1 mouse cellular context compared by ENCODE assay signal in the genomic region with DNA sequence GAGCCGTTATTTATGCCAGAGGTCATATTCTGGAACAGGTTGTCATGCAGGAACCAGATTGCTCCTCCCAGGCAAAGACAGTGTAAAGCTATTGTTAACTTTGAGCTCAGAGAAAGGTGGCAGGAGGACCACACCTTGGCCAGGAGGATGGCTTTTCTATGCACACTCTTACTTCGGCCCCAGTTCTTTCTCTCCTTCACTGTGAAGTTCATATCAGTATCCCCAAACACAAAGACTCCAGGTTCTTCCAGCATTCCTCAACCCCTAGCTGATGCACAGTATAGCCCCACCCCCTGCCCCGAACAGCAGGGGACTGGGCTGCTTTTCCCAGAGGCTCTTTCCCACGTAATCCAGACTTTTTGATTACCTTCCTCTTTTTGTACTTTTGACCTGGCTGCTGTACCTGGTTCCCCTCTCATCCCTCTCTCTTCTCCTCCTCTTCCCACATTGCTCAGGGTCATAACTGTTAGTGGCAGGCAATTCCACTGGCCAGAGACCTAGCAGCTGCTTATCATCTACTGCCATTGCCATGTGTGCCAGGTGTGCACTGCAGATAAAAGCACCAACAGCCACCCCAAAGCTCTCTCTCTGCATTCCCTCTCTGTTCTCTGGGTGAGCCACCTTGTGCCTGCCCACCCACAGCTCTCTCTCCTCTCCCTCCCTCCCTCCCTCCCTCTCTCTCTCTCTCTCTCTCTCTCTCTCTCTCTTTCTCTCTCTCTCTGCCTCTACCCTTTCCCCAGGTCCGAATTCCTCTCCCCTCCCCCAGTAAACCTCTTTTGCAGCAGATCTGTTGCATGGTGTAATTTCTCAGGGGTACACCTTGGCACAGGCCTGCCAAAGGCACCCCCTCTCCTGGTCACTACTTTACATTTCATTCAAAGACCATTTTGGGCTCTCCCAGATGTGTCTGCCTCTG.
TF ChIP-seq lines count a peak whose summit lies in the region.

No protein-coding gene starts in this region.

TF ChIP-seq in MEL, 35 proteins besides CTCF, POLR2A, EP300 and RAD21:
- no peak for TF ChIP-seq GABPA (IDR thresholded peaks at IDR 0.05; ENCODE audit: low read depth, low read length)
- no peak for TF ChIP-seq CHD2 (IDR thresholded peaks at IDR 0.05; ENCODE audit: low read length)
- no peak for TF ChIP-seq ZMIZ1 (IDR thresholded peaks at IDR 0.05; ENCODE audit: low read depth, low read length)
- 0 out of 2 replicates have a peak, but pooled peaks have one; percentile 13 for TF ChIP-seq ZC3H11A (IDR thresholded peaks at IDR 0.05; ENCODE audit: low read depth, low read length)
- no peak for TF ChIP-seq NRF1 (IDR thresholded peaks at IDR 0.05; ENCODE audit: insufficient read depth, low read depth, low read length, poor library complexity, severe bottlenecking)
- TF ChIP-seq NELFE (IDR thresholded peaks at IDR 0.05; ENCODE audit: low read depth, low read length), result no peak
- TF ChIP-seq MEF2A (IDR thresholded peaks at IDR 0.05; ENCODE audit: extremely low read depth, insufficient replicate concordance, low read depth, low read length, poor library complexity, severe bottlenecking), result no peak
- TF ChIP-seq USF1 (IDR thresholded peaks at IDR 0.05; ENCODE audit: low read depth, low read length), result no peak
- TF ChIP-seq MXI1 (IDR thresholded peaks at IDR 0.05; ENCODE audit: low read depth, low read length), result no peak
- TF ChIP-seq ETS1 (IDR thresholded peaks at IDR 0.05; ENCODE audit: low read depth, low read length), result peak; percentile 90
- TF ChIP-seq ZKSCAN1 (IDR thresholded peaks at IDR 0.05; ENCODE audit: low read depth, low read length), result no peak
- no peak for TF ChIP-seq POLR2AphosphoS2 (IDR thresholded peaks at IDR 0.05; ENCODE audit: low read length)
- TF ChIP-seq UBTF (IDR thresholded peaks at IDR 0.05; ENCODE audit: borderline replicate concordance, insufficient read depth, low read depth, low read length), result no peak
- no peak for TF ChIP-seq SMC3 (IDR thresholded peaks at IDR 0.05; ENCODE audit: low read depth, low read length)
- TF ChIP-seq GATA1 (IDR thresholded peaks at IDR 0.05; ENCODE audit: low read depth, low read length), result peak; percentile 96
- no peak for TF ChIP-seq ZNF384 (IDR thresholded peaks at IDR 0.05; ENCODE audit: low read depth, low read length)
- TF ChIP-seq KAT2A (conservative IDR thresholded peaks at IDR 0.05; ENCODE audit: low read depth, low read length), result no peak
- no peak for TF ChIP-seq HCFC1 (IDR thresholded peaks at IDR 0.05; ENCODE audit: low read depth, low read length)
- no peak for TF ChIP-seq MAX (IDR thresholded peaks at IDR 0.05; ENCODE audit: low read length)
- peak; percentile 34; the same call in 1 of the 2 replicates for TF ChIP-seq TBP (IDR thresholded peaks at IDR 0.05; ENCODE audit: low read depth, low read length)
- no peak for TF ChIP-seq ELF1 (IDR thresholded peaks at IDR 0.05; ENCODE audit: low read depth, low read length)
- TF ChIP-seq USF2 (IDR thresholded peaks at IDR 0.05; ENCODE audit: borderline replicate concordance in 1 of 2, insufficient read depth in 1 of 2, low read depth in 1 of 2, low read length in 2 of 2), result no peak
- TF ChIP-seq SIN3A (IDR thresholded peaks at IDR 0.05; ENCODE audit: low read length), result peak; percentile 39; the same call in 1 of the 2 replicates
- peak; percentile 54; the same call in 1 of the 2 replicates for TF ChIP-seq JUND (IDR thresholded peaks at IDR 0.05; ENCODE audit: low read depth, low read length)
- TF ChIP-seq MYC (IDR thresholded peaks at IDR 0.05; ENCODE audit: low read depth, low read length), result no peak
- no peak for TF ChIP-seq CHD1 (IDR thresholded peaks at IDR 0.05; ENCODE audit: low read depth, low read length)
- TF ChIP-seq MAZ (IDR thresholded peaks at IDR 0.05; ENCODE audit: low read depth, low read length), result peak; percentile 72; the same call in 1 of the 2 replicates
- no peak for TF ChIP-seq E2F4 (IDR thresholded peaks at IDR 0.05; ENCODE audit: borderline replicate concordance, low read depth, low read length)
- TF ChIP-seq RCOR1 (IDR thresholded peaks at IDR 0.05; ENCODE audit: low read depth, low read length), result peak; percentile 73; the same call in 1 of the 2 replicates
- peak; percentile 99 for TF ChIP-seq TCF12 (IDR thresholded peaks at IDR 0.05; ENCODE audit: low read depth, low read length)
- TF ChIP-seq POLR2AphosphoS5 (IDR thresholded peaks at IDR 0.05; ENCODE audit: borderline replicate concordance, low read depth, low read length), result no peak
- peak; percentile 96 for TF ChIP-seq TAL1 (IDR thresholded peaks at IDR 0.05; ENCODE audit: low read length)
- TF ChIP-seq BHLHE40 (IDR thresholded peaks at IDR 0.05; ENCODE audit: borderline replicate concordance, low read depth, low read length), result no peak
- TF ChIP-seq MYB (IDR thresholded peaks at IDR 0.05; ENCODE audit: low read depth, low read length), result peak; percentile 68; the same call in 1 of the 2 replicates
